Mouse (Mus musculus) hindbrain, postnatal 0 days (tissue): ENCODE data around the gene Gm5678. TPM values are rescaled to one million over a fixed set of nuclear protein-coding genes. Genes with fewer than 3 reads are reported as not detected.

ENCODE experiments used
- ATAC-seq: fragments of 200-750 bp; cut with Nextera tagmentation; 2 replicates; pipeline ENCODE4 v1.8.0; 2017; ENCODE audit warnings: mild to moderate bottlenecking, moderate TSS enrichment, moderate library complexity
- DNase-seq: peaks from one replicate; pipeline ENCODE4 v3.0.0-alpha.2; 2015; ENCODE audit warnings: low spot score
- H3K27ac ChIP-seq: fragments of 300-500 bp; sonication (generic); 2 replicates; pipeline ENCODE4 v1.5.1; 2014; ENCODE audit warnings: mild to moderate bottlenecking
- H3K27me3 ChIP-seq: fragments of 300-500 bp; sonication (generic); 2 replicates; pipeline ENCODE4 v1.6.1; 2014; ENCODE audit warnings: low read length, mixed read lengths; ENCODE audit not compliant: insufficient read depth
- H3K36me3 ChIP-seq: fragments of 300-500 bp; sonication (generic); 2 replicates; pipeline ENCODE4 v1.6.1; 2014; ENCODE audit warnings: low read length, mixed read lengths; ENCODE audit not compliant: insufficient read depth
- H3K4me1 ChIP-seq: fragments of 300-500 bp; sonication (generic); 2 replicates; pipeline ENCODE4 v1.6.1; 2014; ENCODE audit warnings: antibody characterized with exemption, low read length, mixed read lengths; ENCODE audit not compliant: insufficient read depth
- H3K4me2 ChIP-seq: fragments of 300-500 bp; sonication (generic); 2 replicates; pipeline ENCODE4 v1.6.1; 2014; ENCODE audit warnings: low read depth, mild to moderate bottlenecking, low read length, moderate library complexity, mixed read lengths
- H3K4me3 ChIP-seq: fragments of 300-500 bp; sonication (generic); 2 replicates; pipeline ENCODE4 v1.5.1; 2014; ENCODE audit warnings: low read length
- H3K9ac ChIP-seq: fragments of 300-500 bp; sonication (generic); replicated peaks from 2 replicates; pipeline ENCODE4 v1.6.1; 2014; ENCODE audit warnings: mild to moderate bottlenecking, low read length, moderate library complexity, mixed read lengths
- H3K9me3 ChIP-seq: fragments of 300-500 bp; sonication (generic); 2 replicates; pipeline ENCODE4 v1.6.1; 2016; ENCODE audit warnings: low read length, mixed read lengths
- CTCF ChIP-seq: IDR thresholded peaks from 2 replicates; pipeline ENCODE4 v1.5.1; 2016; ENCODE audit warnings: antibody characterized with exemption, control low read depth, low read depth
- WGBS: fragments of 180-500 bp; shearing (Covaris S2); extraction: QIAGEN DNeasy Blood & Tissue Kit; methylation state at CpG from one replicate; pipeline ENCODE4 v1.1.7; 2014; 5-methylcytosine and 5-hydroxymethylcytosine counted together
- polyA plus RNA-seq: library from polyadenylated mRNA; unstranded; fragments of >200 nt; fragmentation: Nextera tagmentation; extraction: Ambion mirVana; gene quantifications from 2 replicates; pipeline ENCODE4 v1.2.1, GENCODE M21; 2015
- total RNA-seq: library from RNA; depleted of rRNA; stranded (reverse); fragments of >200 nt; gene quantifications from 2 replicates; pipeline ENCODE4 v1.2.3, GENCODE M21; 2014

The Gm5678 gene
- total and polyA plus RNA-seq, 2 experiments from 2014 or later: not detected

- 90% methylated on average over 7 of the region's 7 CpGs for WGBS
- no peak overlapping the region for H3K27ac ChIP-seq
- H3K27me3 ChIP-seq: no peaks in the 10 kb centered on the region
- ATAC-seq (no peak), DNase-seq (no peak)
- H3K4me1 ChIP-seq: no peaks in the 10 kb centered on the region
- H3K9ac ChIP-seq: no peak overlapping the region
- TF ChIP-seq CTCF: no peak
- no peak overlapping the region for H3K4me2 ChIP-seq
- no peak overlapping the region for H3K4me3 ChIP-seq
- peaks cover 9% of the 10 kb centered on the region for H3K36me3 ChIP-seq
- no peaks in the 10 kb centered on the region for H3K9me3 ChIP-seq
Observed at GRCm38 (mm10) chr16:93596807-93597206, 31.1 kb upstream of the Gm5678 start.

GRCm38 (mm10) chr16:93597551-93597950 lies 30.3 kb upstream of the Gm5678 start:
- no peak for TF ChIP-seq CTCF
- DNase-seq: no peak
- no peak overlapping the region for H3K4me3 ChIP-seq
- no peaks in the 10 kb centered on the region for H3K4me1 ChIP-seq
- no peak overlapping the region for H3K27ac ChIP-seq
- H3K9me3 ChIP-seq: no peaks in the 10 kb centered on the region
- WGBS: 94% methylated on average over 9 of the region's 9 CpGs
- H3K9ac ChIP-seq: no peak overlapping the region
- no peak for ATAC-seq
- H3K4me2 ChIP-seq: no peak overlapping the region
- peaks cover 9% of the 10 kb centered on the region for H3K36me3 ChIP-seq
- no peaks in the 10 kb centered on the region for H3K27me3 ChIP-seq

GRCm38 (mm10) chr16:93599461-93599860 lies 28.4 kb upstream of the Gm5678 start:
- Histone ChIP-seq H3K4me3 (no peak overlapping the region), H3K4me1 (no peaks in the 10 kb centered on the region), H3K27me3 (no peaks in the 10 kb centered on the region), H3K4me2 (no peak overlapping the region), H3K9ac (no peak overlapping the region), H3K27ac (no peak overlapping the region), H3K9me3 (no peaks in the 10 kb centered on the region), H3K36me3 (peaks cover 8% of the 10 kb centered on the region)
- ATAC-seq (no peak), DNase-seq (no peak)
- 90% methylated on average over 6 of the region's 6 CpGs for WGBS
- no peak for TF ChIP-seq CTCF

- no peaks in the 10 kb centered on the region for H3K9me3 ChIP-seq
- H3K36me3 ChIP-seq: 0 out of 2 replicates have a peak, but pooled peaks cover under 1% of the 10 kb centered on the region
- DNase-seq (peak; percentile 96), ATAC-seq (peak; percentile 91)
- peak within 1 kb of the TSS; percentile 93 for H3K27ac ChIP-seq
- TF ChIP-seq CTCF: peak; percentile 48
- peak within 1 kb of the TSS; percentile 44 for H3K4me3 ChIP-seq
- no peaks in the 10 kb centered on the region for H3K4me1 ChIP-seq
- peak within 1 kb of the TSS; percentile 87 for H3K4me2 ChIP-seq
- peak within 1 kb of the TSS; percentile 61 for H3K9ac ChIP-seq
- WGBS: 1% methylated on average over 55 of the region's 55 CpGs
- H3K27me3 ChIP-seq: no peaks in the 10 kb centered on the region
Observed at GRCm38 (mm10) chr16:93603439-93604212, 24.3 kb upstream of the Gm5678 start, which contains the start of gene Setd4. Gene Setd4, minus strand, starts transcription at chr16:93604063.

- ATAC-seq: no peak
- Histone ChIP-seq H3K36me3 (no peaks in the 10 kb centered on the region), H3K9ac (peak overlapping the region; percentile 61), H3K4me2 (peak overlapping the region; percentile 87), H3K27ac (peak overlapping the region; percentile 93), H3K9me3 (no peaks in the 10 kb centered on the region), H3K4me1 (0 out of 2 replicates have a peak, but pooled peaks cover 5% of the 10 kb centered on the region), H3K27me3 (no peaks in the 10 kb centered on the region), H3K4me3 (peak overlapping the region; percentile 44)
- peak; percentile 75 for DNase-seq
- WGBS: 2% methylated on average over 16 of the region's 16 CpGs
- TF ChIP-seq CTCF: no peak
Observed at GRCm38 (mm10) chr16:93604481-93604969, 23.4 kb upstream of the Gm5678 start.

GRCm38 (mm10) chr16:93605553-93605952 lies 22.3 kb upstream of the Gm5678 start, which contains the start of gene Cbr1:
Gene Cbr1, plus strand, starts transcription at chr16:93605853.
- 50% methylated on average over 4 of the region's 4 CpGs for WGBS
- no peak for TF ChIP-seq CTCF
- H3K9ac ChIP-seq: peak within 1 kb of the TSS; percentile 61; the same call in 1 of the 2 replicates
- peak within 1 kb of the TSS; percentile 44 for H3K4me3 ChIP-seq
- no peaks in the 10 kb centered on the region for H3K9me3 ChIP-seq
- H3K27me3 ChIP-seq: no peaks in the 10 kb centered on the region
- H3K36me3 ChIP-seq: no peaks in the 10 kb centered on the region
- no peak for ATAC-seq
- DNase-seq: no peak
- H3K4me1 ChIP-seq: 0 out of 2 replicates have a peak, but pooled peaks cover 5% of the 10 kb centered on the region
- H3K4me2 ChIP-seq: peak within 1 kb of the TSS; percentile 87
- peak within 1 kb of the TSS; percentile 93; the same call in 1 of the 2 replicates for H3K27ac ChIP-seq
